Mouse (Mus musculus) layer of hippocampus, adult 2 months (tissue): ENCODE results near the gene 0610040J01Rik. TPM values are rescaled to one million over a fixed set of nuclear protein-coding genes. Genes with fewer than 3 reads are reported as not detected.

Source experiments
- DNase-seq, 2 experiments: peaks; one replicate each; pipeline ENCODE4 v3.0.0; 2022; ENCODE audit warnings: low spot score in 2 of 2
- H3K27ac ChIP-seq: fragments of 200-600 bp; 2 replicates; pipeline ENCODE4 v1.8.1; 2022
- H3K4me3 ChIP-seq: fragments of 200-600 bp; 2 replicates; pipeline ENCODE4 v1.8.1; 2022; ENCODE audit warnings: mild to moderate bottlenecking
- CTCF ChIP-seq: fragments of 200-600 bp; conservative IDR thresholded peaks from 2 replicates; pipeline ENCODE4 v1.8.1; 2022; ENCODE audit warnings: antibody characterized with exemption, mild to moderate bottlenecking, moderate library complexity
- total RNA-seq, 2 experiments: library from RNA; stranded (reverse); gene quantifications; 2 replicates each; pipeline ENCODE4 v1.2.3; 2021

Gene 0610040J01Rik
- total RNA-seq, 2 experiments from 2014 or later = 2.9 to 4.0 TPM

DNA sequence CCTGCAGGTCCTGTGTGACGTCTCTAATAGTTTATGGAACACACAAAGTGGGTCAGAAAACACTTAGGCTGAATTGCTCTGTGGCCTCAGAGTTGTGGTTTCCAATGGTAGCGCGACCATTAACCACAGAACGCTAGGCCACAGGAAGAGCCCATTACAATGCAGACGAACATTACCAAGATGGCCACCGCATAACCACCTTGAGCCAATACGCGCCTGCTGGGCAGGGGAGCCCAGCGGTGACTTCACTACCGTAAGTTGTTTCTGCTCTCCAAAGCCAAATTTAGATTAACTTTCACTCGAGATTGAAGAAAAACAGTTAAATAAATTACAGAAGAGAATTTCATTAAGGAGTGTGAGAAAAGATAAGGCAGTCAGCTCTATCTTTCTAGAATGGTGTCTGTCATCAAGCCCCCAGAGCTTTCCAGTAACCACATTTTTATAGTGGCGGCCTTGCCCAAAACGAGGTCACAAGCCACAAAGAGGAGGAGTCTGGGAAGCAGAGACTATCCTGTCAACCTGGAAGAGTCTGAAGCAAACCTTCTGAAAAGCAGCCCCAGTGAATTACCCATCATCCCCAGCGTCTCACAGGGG is 113.0 kb downstream of the 0610040J01Rik start:
- TF ChIP-seq CTCF = no peak
- DNase-seq = no peak
- Histone ChIP-seq H3K4me3 (no peak overlapping the region), H3K27ac (no peak overlapping the region)

- TF ChIP-seq CTCF = no peak
- H3K4me3 ChIP-seq = no peak overlapping the region
- H3K27ac ChIP-seq = no peak overlapping the region
- DNase-seq = no peak
Measured at GRCm38 (mm10) chr5:63930824-63931358, 118.7 kb downstream of the 0610040J01Rik start.

- Histone ChIP-seq H3K4me3 (no peak overlapping the region), H3K27ac (no peak overlapping the region)
- no peak for DNase-seq
- TF ChIP-seq CTCF = no peak
Measured at GRCm38 (mm10) chr5:63932829-63933228, 120.7 kb downstream of the 0610040J01Rik start.

DNA sequence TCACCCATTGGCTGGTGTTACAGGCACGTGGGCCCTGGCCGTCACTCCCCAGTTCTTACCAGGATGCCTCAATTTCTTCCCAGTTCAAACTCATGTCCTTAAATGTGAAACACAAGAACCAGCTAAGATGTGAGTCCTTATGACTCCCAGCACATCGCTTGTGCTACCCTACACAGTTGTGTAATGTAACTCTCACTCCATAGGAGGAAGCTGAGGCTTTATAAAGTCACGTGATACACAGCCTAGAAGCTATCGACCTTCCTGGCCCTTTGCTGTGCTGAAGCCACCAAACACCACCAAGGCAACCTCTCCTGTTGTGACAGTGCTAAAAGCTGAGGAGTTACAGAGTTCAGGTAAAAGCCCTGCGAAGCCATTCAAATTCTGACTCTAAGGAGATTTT is 123.4 kb downstream of the 0610040J01Rik start:
- no peak overlapping the region for H3K27ac ChIP-seq

DNA sequence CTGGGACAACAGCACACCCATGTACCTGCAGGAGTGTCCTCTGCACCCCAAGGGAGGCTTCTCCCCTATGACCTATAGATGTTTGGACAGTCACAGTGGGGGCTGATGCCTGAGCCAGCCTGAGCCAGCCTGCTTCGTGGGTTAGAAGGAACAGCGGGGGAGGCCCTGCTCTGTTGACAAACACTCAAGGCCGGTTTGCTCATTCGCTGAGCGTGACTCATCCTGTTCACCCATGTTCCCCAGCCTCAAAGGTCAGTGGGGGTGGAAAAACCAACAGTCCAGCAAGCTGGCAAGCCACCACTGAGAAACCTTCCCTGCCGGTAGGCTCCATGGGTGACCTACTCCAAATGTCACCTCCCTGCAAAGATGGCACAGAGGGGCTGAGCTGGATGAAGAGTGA is 124.6 kb downstream of the 0610040J01Rik start:
- H3K27ac ChIP-seq = no peak overlapping the region

More for the DNA sequence above, 123.4 kb downstream of the 0610040J01Rik start:
- no peak overlapping the region for H3K4me3 ChIP-seq
- no peak for TF ChIP-seq CTCF
- DNase-seq = no peak

DNA sequence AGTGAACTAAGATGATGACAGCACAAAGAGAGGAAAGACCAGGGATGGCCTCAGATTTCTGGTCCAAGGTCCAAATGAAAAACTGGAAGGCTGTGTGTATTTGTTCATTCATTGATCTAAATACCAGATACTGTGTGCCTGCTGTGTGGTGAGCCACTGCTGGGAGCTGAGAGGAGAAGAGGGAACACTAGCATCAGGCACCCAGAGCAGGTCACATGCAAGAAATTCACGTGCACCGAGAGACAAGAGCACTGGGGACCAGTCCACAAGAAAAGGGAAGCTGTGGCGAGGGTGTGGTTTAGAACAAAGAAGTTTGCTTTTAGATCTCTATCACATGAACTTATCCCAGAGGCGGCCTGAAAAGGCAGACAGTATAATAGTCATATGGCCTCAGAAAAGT is 126.4 kb downstream of the 0610040J01Rik start:
- Histone ChIP-seq H3K27ac (no peak overlapping the region), H3K4me3 (no peak overlapping the region)
- TF ChIP-seq CTCF = no peak
- DNase-seq = no peak

More for the DNA sequence above, 124.6 kb downstream of the 0610040J01Rik start:
- no peak for TF ChIP-seq CTCF
- DNase-seq = no peak
- no peak overlapping the region for H3K4me3 ChIP-seq

- TF ChIP-seq CTCF = no peak
- no peak for DNase-seq
- H3K4me3 ChIP-seq = no peak overlapping the region
Measured at GRCm38 (mm10) chr5:63941891-63942290, 129.7 kb downstream of the 0610040J01Rik start.

GRCm38 (mm10) chr5:63943291-63943690 is 131.1 kb downstream of the 0610040J01Rik start:
- no peak for DNase-seq
- Histone ChIP-seq H3K27ac (no peak overlapping the region), H3K4me3 (no peak overlapping the region)
- TF ChIP-seq CTCF = no peak

More at GRCm38 (mm10) chr5:63941891-63942290, 129.7 kb downstream of the 0610040J01Rik start:
- H3K27ac ChIP-seq = no peak overlapping the region

- Histone ChIP-seq H3K27ac (no peak overlapping the region), H3K4me3 (no peak overlapping the region)
- TF ChIP-seq CTCF = no peak
- no peak for DNase-seq
Measured at GRCm38 (mm10) chr5:63947526-63947925, 135.4 kb downstream of the 0610040J01Rik start.

- no peak for DNase-seq
- Histone ChIP-seq H3K4me3 (no peak overlapping the region), H3K27ac (no peak overlapping the region)
- TF ChIP-seq CTCF = no peak
Measured at GRCm38 (mm10) chr5:63949195-63949594, 137.0 kb downstream of the 0610040J01Rik start.

Other genes starting within 250 kb of the 0610040J01Rik start
- gene Nwd2, start 163.3 kb upstream of the 0610040J01Rik start, total RNA-seq = 10 to 100 TPM; 20.9 to 22.3 TPM
- 10 to 100 TPM in 1 of 2 experiments, 1 to 10 TPM in 1; 9.0 to 13.5 TPM for gene Rell1, start 156.5 kb downstream of the 0610040J01Rik start, total RNA-seq